Mouse (Mus musculus) hindbrain, embryonic 16.5 days (tissue): Measurements from ENCODE around the gene Trmt44. TPM values are rescaled to one million over a fixed set of nuclear protein-coding genes. Genes with fewer than 3 reads are reported as not detected.

Source experiments
- ATAC-seq: fragments of 200-750 bp; cut with Nextera tagmentation; 2 replicates; pipeline ENCODE4 v1.8.0; 2017; ENCODE audit warnings: moderate TSS enrichment, moderate library complexity
- H3K27ac ChIP-seq: fragments of 300-500 bp; sonication (generic); 2 replicates; pipeline ENCODE4 v1.5.1; 2014; ENCODE audit warnings: low read depth, mild to moderate bottlenecking, control low read depth, low read length, moderate library complexity
- H3K27me3 ChIP-seq: fragments of 300-500 bp; sonication (generic); replicated peaks from 2 replicates; pipeline ENCODE4 v1.6.1; 2014; ENCODE audit warnings: low read length; ENCODE audit not compliant: control insufficient read depth, insufficient read depth
- H3K36me3 ChIP-seq: fragments of 300-500 bp; sonication (generic); 2 replicates; pipeline ENCODE4 v1.6.1; 2014; ENCODE audit warnings: mild to moderate bottlenecking, low read length, moderate library complexity, mixed read lengths; ENCODE audit not compliant: control insufficient read depth, insufficient read depth
- H3K4me1 ChIP-seq: fragments of 300-500 bp; sonication (generic); 2 replicates; pipeline ENCODE4 v1.6.1; 2014; ENCODE audit warnings: low read depth, low read length; ENCODE audit not compliant: control insufficient read depth, insufficient read depth
- H3K4me2 ChIP-seq: fragments of 300-500 bp; sonication (generic); 2 replicates; pipeline ENCODE4 v1.6.1; 2014; ENCODE audit warnings: mild to moderate bottlenecking, low read length, control low read depth, moderate library complexity
- H3K4me3 ChIP-seq: fragments of 300-500 bp; sonication (generic); 2 replicates; pipeline ENCODE4 v1.5.1; 2014; ENCODE audit warnings: mild to moderate bottlenecking, low read length, control low read depth, moderate library complexity
- H3K9ac ChIP-seq: fragments of 300-500 bp; sonication (generic); 2 replicates; pipeline ENCODE4 v1.6.1; 2014; ENCODE audit warnings: low read depth, mild to moderate bottlenecking, control low read depth, low read length, moderate library complexity
- H3K9me3 ChIP-seq: fragments of 300-500 bp; sonication (generic); 2 replicates; pipeline ENCODE4 v1.6.1; 2014; ENCODE audit warnings: mild to moderate bottlenecking, low read length, moderate library complexity; ENCODE audit not compliant: control insufficient read depth
- WGBS: fragments of 180-500 bp; shearing (Covaris S2); extraction: QIAGEN DNeasy Blood & Tissue Kit; methylation state at CpG from one replicate; pipeline ENCODE4 v1.1.7; 2014; 5-methylcytosine and 5-hydroxymethylcytosine counted together
- polyA plus RNA-seq: library from polyadenylated mRNA; unstranded; fragments of >200 nt; fragmentation: Nextera tagmentation; extraction: Ambion mirVana; gene quantifications from 2 replicates; pipeline ENCODE4 v1.2.1, GENCODE M21; 2015

Trmt44 gene
- polyA plus RNA-seq, 1 experiment from 2014 or later: 6.4 TPM

DNA sequence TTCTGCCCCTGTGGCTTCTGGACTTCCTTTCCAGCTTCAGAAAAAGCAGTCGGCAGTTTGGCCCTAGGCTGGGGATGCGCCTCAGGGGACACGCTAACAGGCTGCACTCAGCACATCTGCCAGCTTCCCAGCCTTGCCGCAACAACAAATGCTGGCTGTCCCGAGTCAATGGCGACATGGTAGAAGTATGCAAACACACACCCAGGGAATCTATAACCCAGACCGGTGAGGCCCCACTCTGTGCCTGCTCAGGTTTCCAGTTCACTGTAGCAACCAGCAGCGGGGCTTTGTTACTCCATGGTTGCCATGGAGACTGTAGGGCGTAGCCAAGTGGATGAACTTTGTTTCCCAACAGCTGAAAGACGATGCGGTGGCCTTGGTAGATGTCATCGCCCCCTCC is 34.5 kb upstream of the Trmt44 start:
- Histone ChIP-seq H3K4me3 (no peak overlapping the region), H3K4me1 (peaks cover 14% of the 10 kb centered on the region), H3K9me3 (no peaks in the 10 kb centered on the region), H3K36me3 (peaks cover 4% of the 10 kb centered on the region; the same call in 1 of the 2 replicates), H3K27me3 (no peaks in the 10 kb centered on the region), H3K27ac (0 out of 2 replicates have a peak overlapping the region, but pooled peaks have one; percentile 17), H3K4me2 (peak overlapping the region; percentile 7; the same call in 1 of the 2 replicates), H3K9ac (no peak overlapping the region; the same call in 1 of the 2 replicates)
- 8% methylated on average over 12 of the region's 12 CpGs for WGBS
- peak; percentile 40; the same call in 1 of the 2 replicates for ATAC-seq

GRCm38 (mm10) chr5:35608559-35608958 is 33.7 kb upstream of the Trmt44 start:
- 82% methylated on average over 5 of the region's 5 CpGs for WGBS
- Histone ChIP-seq H3K9me3 (no peaks in the 10 kb centered on the region), H3K36me3 (peaks cover 4% of the 10 kb centered on the region; the same call in 1 of the 2 replicates), H3K4me3 (no peak overlapping the region), H3K9ac (no peak overlapping the region), H3K4me2 (no peak overlapping the region), H3K27me3 (no peaks in the 10 kb centered on the region), H3K27ac (no peak overlapping the region), H3K4me1 (peaks cover 14% of the 10 kb centered on the region)
- no peak for ATAC-seq

DNA sequence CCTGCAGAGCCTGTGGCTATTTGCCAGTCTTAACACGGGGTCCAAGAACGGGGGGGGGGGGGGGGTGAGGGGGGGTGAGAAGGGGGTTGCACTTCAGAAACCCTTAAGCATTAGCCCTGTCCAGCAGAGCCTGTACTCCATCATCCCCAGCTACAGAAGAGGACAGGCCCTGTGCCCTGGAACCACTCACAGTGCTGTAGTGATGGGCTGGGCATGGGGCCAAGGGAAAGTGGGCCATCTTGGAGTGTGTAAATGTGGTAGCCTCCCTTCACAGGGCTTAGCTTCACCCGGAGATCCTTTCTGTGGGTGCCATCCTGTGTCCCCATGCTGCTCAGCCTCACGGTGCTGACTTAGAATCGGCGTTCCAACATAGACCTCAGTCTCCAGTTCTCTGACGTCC is 32.9 kb upstream of the Trmt44 start:
- H3K4me1 ChIP-seq: peaks cover 14% of the 10 kb centered on the region
- H3K9me3 ChIP-seq: no peaks in the 10 kb centered on the region
- no peak overlapping the region for H3K4me2 ChIP-seq
- H3K9ac ChIP-seq: no peak overlapping the region
- peak; percentile 60; the same call in 1 of the 2 replicates for ATAC-seq
- H3K27ac ChIP-seq: no peak overlapping the region
- WGBS: 78% methylated on average over 7 of the region's 7 CpGs
- no peak overlapping the region for H3K4me3 ChIP-seq
- no peaks in the 10 kb centered on the region for H3K27me3 ChIP-seq
- H3K36me3 ChIP-seq: peaks cover 7% of the 10 kb centered on the region

DNA sequence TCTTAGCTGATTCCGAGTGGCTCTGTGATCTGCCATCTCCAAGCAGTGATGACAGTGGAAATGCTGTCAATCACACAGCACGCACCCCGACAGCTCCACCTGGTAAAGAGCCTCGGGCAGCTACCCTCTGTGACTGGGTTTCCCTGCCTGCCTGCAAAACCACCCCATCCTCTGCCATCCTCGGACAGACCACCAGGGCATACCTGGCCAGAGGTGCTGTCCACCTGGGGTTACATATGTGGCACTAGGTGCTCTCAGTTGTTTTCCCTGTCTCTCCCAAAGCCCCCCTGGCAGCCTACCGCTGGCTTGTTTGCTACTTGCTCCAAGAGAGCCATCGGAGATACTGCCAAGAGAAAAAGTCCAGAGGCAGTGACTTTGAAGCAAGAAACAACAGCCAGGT is 31.9 kb upstream of the Trmt44 start:
- Histone ChIP-seq H3K4me3 (no peak overlapping the region), H3K4me1 (peaks cover 14% of the 10 kb centered on the region), H3K27me3 (no peaks in the 10 kb centered on the region), H3K27ac (no peak overlapping the region), H3K36me3 (peaks cover 13% of the 10 kb centered on the region), H3K9me3 (no peaks in the 10 kb centered on the region), H3K9ac (no peak overlapping the region), H3K4me2 (no peak overlapping the region)
- 84% methylated on average over 7 of the region's 7 CpGs for WGBS
- no peak for ATAC-seq

DNA sequence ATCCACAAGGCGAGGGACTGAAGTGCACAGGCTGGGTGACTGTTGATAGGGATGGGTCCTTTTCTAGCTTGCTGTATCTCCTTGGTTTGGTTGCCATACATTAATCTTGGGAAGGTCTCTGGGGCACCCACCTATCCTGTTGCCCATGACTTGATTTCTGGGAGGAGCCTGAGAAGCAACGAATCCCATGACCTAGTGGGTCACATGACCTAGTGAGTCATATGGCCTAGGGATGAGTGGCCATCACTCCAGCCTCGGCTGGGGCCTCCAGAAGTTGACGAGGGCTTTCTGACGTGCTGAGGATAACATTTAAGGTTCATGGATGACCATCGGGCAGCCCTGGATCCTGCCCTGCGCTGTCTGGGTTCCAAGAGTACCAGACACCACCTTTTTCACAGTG is 30.5 kb upstream of the Trmt44 start:
- peaks cover 14% of the 10 kb centered on the region for H3K4me1 ChIP-seq
- no peak overlapping the region for H3K4me2 ChIP-seq
- no peak for ATAC-seq
- H3K9ac ChIP-seq: no peak overlapping the region
- H3K4me3 ChIP-seq: no peak overlapping the region
- H3K36me3 ChIP-seq: peaks cover 18% of the 10 kb centered on the region
- H3K27ac ChIP-seq: no peak overlapping the region
- 89% methylated on average over 7 of the region's 7 CpGs for WGBS
- no peaks in the 10 kb centered on the region for H3K9me3 ChIP-seq
- no peaks in the 10 kb centered on the region for H3K27me3 ChIP-seq

DNA sequence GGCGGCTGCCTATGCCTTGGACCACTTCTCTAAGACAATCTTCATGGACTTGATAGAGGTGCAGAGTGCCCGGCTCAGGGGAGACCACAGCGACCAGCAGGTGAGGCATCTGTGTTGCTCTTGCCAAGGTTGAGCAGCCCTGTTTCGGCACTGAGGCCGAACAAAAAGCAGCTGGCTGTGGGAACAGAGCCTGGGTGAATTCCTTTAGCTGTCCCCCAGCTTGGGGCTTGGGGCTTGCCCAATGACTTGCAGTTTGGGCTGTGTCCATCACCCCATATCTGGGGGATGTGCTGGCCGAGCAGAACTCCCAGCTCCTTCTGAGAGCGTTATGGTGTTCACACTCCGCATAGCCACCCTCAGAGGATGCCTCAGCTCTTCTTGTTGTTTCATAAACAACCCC is 26.7 kb upstream of the Trmt44 start:
- no peak overlapping the region for H3K4me2 ChIP-seq
- no peaks in the 10 kb centered on the region for H3K9me3 ChIP-seq
- no peak overlapping the region for H3K9ac ChIP-seq
- no peak for ATAC-seq
- H3K36me3 ChIP-seq: peaks cover 34% of the 10 kb centered on the region
- H3K27ac ChIP-seq: no peak overlapping the region
- no peak overlapping the region for H3K4me3 ChIP-seq
- WGBS: 91% methylated on average over 8 of the region's 8 CpGs
- H3K4me1 ChIP-seq: no peaks in the 10 kb centered on the region
- no peaks in the 10 kb centered on the region for H3K27me3 ChIP-seq

DNA sequence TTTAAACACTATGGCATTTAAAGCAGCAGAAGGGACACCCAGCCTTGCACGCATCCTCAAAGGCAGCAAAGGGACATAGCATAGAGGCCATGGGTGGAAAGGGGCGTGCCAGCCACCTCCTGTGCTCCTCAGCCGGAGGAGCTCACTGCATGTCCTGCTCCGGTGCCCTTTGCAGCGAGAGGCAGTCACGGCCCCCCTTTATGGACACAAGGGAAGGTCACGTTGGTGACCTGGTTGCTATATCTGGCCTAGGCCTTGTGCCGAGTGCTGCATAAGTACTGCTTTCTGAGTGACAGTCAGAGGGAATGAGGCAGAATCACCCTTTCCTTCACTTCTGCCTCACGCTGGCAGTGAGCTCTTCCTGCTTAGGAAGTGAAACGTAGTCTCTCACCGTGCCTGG is 25.4 kb upstream of the Trmt44 start:
- WGBS: 70% methylated on average over 11 of the region's 11 CpGs

DNA sequence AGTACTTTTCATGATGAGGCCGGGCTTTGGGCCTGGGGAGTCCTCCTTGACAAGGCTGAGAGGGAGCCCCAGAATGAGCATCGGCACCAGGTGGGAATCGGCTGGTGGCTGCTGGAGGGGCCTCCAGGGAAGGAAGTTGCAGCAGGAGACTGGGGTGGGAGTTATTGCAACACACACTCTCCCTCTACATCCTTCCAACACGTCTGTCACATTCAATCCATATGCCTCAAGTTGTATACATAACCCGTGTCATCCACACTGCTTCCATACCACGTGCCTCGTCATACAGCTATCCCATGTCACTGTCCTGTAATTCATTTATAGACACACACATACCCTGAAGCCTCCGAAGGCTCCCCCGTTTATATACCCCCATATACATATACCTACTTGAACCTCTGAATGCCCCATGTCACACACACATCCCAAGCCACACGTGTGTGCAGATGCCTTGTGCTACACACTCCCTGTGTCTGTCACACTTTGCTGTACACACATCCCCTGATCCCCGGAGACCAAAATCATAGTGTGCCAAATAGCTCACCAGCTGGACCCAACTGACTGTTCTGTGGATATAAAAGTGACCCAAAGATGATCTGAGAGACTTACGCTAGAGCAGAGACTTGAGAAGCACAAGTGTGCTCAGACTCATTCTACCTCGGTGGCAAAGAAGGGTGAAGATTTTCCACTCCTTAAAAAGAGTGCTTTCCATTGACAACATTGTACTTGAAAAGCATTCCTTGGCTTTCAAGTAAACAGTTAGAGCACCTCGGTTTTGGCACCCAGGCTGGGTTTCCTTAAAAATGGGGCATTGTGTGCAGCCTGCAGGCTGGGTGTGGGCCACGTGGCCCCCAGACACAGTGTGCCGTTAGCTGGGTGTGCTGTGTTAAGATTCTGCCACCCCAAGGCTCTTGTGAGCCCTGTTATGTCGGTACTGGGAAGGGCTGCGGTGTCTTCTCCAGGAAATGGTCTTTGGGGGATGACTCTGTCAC is 21.6 kb upstream of the Trmt44 start:
- Histone ChIP-seq H3K4me2 (no peak overlapping the region), H3K4me1 (no peaks in the 10 kb centered on the region), H3K27ac (no peak overlapping the region), H3K9ac (no peak overlapping the region), H3K27me3 (no peaks in the 10 kb centered on the region), H3K36me3 (peaks cover 36% of the 10 kb centered on the region), H3K9me3 (no peaks in the 10 kb centered on the region), H3K4me3 (no peak overlapping the region)
- WGBS: 87% methylated on average over 18 of the region's 18 CpGs
- no peak for ATAC-seq

More for the DNA sequence above, 25.4 kb upstream of the Trmt44 start:
- no peak for ATAC-seq
- no peak overlapping the region for H3K9ac ChIP-seq
- no peak overlapping the region for H3K4me3 ChIP-seq
- no peak overlapping the region for H3K4me2 ChIP-seq
- no peaks in the 10 kb centered on the region for H3K9me3 ChIP-seq
- H3K4me1 ChIP-seq: no peaks in the 10 kb centered on the region
- H3K36me3 ChIP-seq: peaks cover 34% of the 10 kb centered on the region
- H3K27ac ChIP-seq: no peak overlapping the region
- H3K27me3 ChIP-seq: no peaks in the 10 kb centered on the region

- Histone ChIP-seq H3K27ac (no peak overlapping the region), H3K4me1 (no peaks in the 10 kb centered on the region), H3K4me3 (no peak overlapping the region), H3K9ac (no peak overlapping the region), H3K4me2 (no peak overlapping the region), H3K27me3 (no peaks in the 10 kb centered on the region), H3K36me3 (peaks cover 40% of the 10 kb centered on the region), H3K9me3 (peaks cover 5% of the 10 kb centered on the region)
- WGBS: 20% methylated on average over 4 of the region's 4 CpGs
- peak; percentile 81 for ATAC-seq
Observed at GRCm38 (mm10) chr5:35595706-35596105, 20.8 kb upstream of the Trmt44 start.
